ENCODE assay signal across 1 mouse cellular context in the genomic region with DNA sequence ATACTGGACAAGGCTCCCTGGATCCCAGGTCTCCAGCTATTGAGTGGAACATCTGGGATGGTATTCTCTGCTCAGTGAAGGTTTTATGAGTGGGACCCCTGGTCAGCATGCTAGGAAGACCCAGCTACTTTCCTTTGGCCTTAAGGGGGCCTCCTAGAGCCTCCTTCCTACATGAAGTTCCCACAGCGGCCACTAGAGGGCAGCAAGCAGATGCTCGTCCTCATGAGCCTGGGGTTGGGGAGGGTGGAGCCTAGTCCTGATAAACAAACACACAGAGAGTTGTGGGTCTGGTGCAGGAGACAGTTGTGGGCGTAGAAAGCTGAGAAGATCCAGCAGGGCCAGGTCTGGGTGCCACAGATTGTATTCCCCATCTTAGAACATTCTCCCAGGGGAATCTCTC.
TF ChIP-seq lines count a peak whose summit lies in the region.

No protein-coding gene starts in this region.

TF ChIP-seq in MEL, 35 proteins besides CTCF, POLR2A, EP300 and RAD21 (continued from another document):
- TF ChIP-seq MEF2A (IDR thresholded peaks at IDR 0.05; ENCODE audit: extremely low read depth, insufficient replicate concordance, low read depth, low read length, poor library complexity, severe bottlenecking), result no peak
- no peak for TF ChIP-seq RCOR1 (IDR thresholded peaks at IDR 0.05; ENCODE audit: low read depth, low read length)
